Mouse (Mus musculus): ENCODE results near the gene Derl3.

DNA sequence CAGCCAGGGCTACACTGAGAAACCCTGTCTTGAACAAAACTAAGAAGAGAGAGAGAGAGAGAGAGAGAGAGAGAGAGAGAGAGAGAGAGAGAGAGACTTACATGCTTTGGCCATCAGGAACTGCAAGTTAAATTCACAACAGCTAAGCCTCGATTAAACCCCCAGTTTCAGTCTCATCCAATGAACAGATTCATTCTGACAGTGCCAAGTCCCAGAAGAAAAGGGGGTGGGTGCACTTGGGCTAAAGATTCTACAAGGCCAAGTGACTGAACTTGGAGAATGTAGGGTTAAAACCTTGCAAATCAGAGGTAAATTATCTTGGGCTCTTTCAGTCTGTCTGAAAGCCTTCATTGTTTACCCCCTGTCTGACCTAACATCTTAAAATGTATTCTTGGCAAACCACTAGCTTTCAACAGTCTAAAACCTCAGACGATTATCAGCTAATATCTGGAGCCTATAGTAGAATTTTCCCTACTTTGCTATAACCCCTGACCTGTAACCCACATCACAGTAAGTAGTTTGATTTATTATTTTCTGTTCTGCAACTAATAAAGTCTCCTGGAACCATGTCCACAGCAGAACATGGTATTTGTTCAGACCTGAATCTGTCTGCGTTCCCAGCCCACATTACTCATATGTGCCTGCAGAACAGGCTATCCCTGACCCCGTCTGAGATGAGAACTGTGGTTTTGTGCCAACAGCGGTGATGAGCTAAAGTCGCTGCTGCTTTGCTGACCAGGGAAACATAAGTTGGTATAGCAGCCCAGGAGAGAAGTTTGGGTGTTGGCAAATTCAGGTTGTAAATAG lies 12.2 kb upstream of the Derl3 start:
- TF ChIP-seq CTCF (IDR thresholded peaks at IDR 0.05; ENCODE audit: extremely low read depth, insufficient read depth, low read length) (no peak), POLR2A (IDR thresholded peaks at IDR 0.05; ENCODE audit: extremely low read depth, insufficient read depth, low read length) (no peak)
